Mouse (Mus musculus) lung, embryonic 14.5 days (tissue): ENCODE results near the gene Thap11. TPM values are rescaled to one million over a fixed set of nuclear protein-coding genes. Genes with fewer than 3 reads are reported as not detected.

Source experiments
- ATAC-seq: fragments of 200-750 bp; cut with Nextera tagmentation; 2 replicates; pipeline ENCODE4 v1.8.0; 2017; ENCODE audit warnings: mild to moderate bottlenecking, moderate TSS enrichment, moderate library complexity; ENCODE audit not compliant: insufficient read depth
- DNase-seq: peaks from one replicate; pipeline ENCODE4 v3.0.0-alpha.2; 2015
- H3K27ac ChIP-seq: fragments of 300-500 bp; sonication (generic); 2 replicates; pipeline ENCODE4 v1.5.1; 2014; ENCODE audit warnings: low read depth, mild to moderate bottlenecking, moderate library complexity
- H3K27me3 ChIP-seq: fragments of 300-500 bp; sonication (generic); 2 replicates; pipeline ENCODE4 v1.6.1; 2014; ENCODE audit warnings: low read length, control low read depth; ENCODE audit not compliant: insufficient read depth
- H3K36me3 ChIP-seq: fragments of 300-500 bp; sonication (generic); 2 replicates; pipeline ENCODE4 v1.6.1; 2014; ENCODE audit warnings: control low read depth; ENCODE audit not compliant: insufficient read depth
- H3K4me1 ChIP-seq: fragments of 300-500 bp; sonication (generic); 2 replicates; pipeline ENCODE4 v1.6.1; 2014; ENCODE audit warnings: antibody characterized with exemption, control low read depth; ENCODE audit not compliant: insufficient read depth
- H3K4me2 ChIP-seq: fragments of 300-500 bp; sonication (generic); 2 replicates; pipeline ENCODE4 v1.6.1; 2014; ENCODE audit warnings: mild to moderate bottlenecking
- H3K4me3 ChIP-seq: fragments of 300-500 bp; sonication (generic); 2 replicates; pipeline ENCODE4 v1.5.1; 2014; ENCODE audit warnings: low read depth, low read length
- H3K9ac ChIP-seq: fragments of 300-500 bp; sonication (generic); 2 replicates; pipeline ENCODE4 v1.6.1; 2014
- H3K9me3 ChIP-seq: fragments of 300-500 bp; sonication (generic); 2 replicates; pipeline ENCODE4 v1.6.1; 2016; ENCODE audit warnings: low read depth, low read length, control low read depth
- CTCF ChIP-seq: IDR thresholded peaks from 2 replicates; pipeline ENCODE4 v1.5.1; 2016; ENCODE audit warnings: antibody characterized with exemption, low read depth
- WGBS: fragments of 180-500 bp; shearing (Covaris S2); extraction: QIAGEN DNeasy Blood & Tissue Kit; methylation state at CpG from one replicate; pipeline ENCODE4 v1.1.7; 2014; 5-methylcytosine and 5-hydroxymethylcytosine counted together
- polyA plus RNA-seq: library from polyadenylated mRNA; unstranded; fragments of >200 nt; fragmentation: Nextera tagmentation; extraction: Ambion mirVana; gene quantifications from 2 replicates; pipeline ENCODE4 v1.2.1, GENCODE M21; 2014

Gene Thap11
- polyA plus RNA-seq = 62.7 and 70.7 TPM in 2 replicates

GRCm38 (mm10) chr8:105854715-105855216 lies at the start of gene Thap11:
Thap11 (plus strand) TSS chr8:105855132.
- H3K36me3 ChIP-seq = no peaks in the 10 kb centered on the region
- H3K4me1 ChIP-seq = peaks cover 12% of the 10 kb centered on the region
- WGBS = under 1% methylated on average over 43 of the region's 43 CpGs
- H3K4me2 ChIP-seq = peak within 1 kb of the TSS; percentile 99
- peak within 1 kb of the TSS; percentile 82 for H3K9ac ChIP-seq
- TF ChIP-seq CTCF = peak; percentile 83
- H3K27me3 ChIP-seq = no peaks in the 10 kb centered on the region
- ATAC-seq (peak; percentile 92), DNase-seq (peak; percentile 96)
- H3K27ac ChIP-seq = peak within 1 kb of the TSS; percentile 86
- no peaks in the 10 kb centered on the region for H3K9me3 ChIP-seq
- peak within 1 kb of the TSS; percentile 80 for H3K4me3 ChIP-seq

- H3K4me3 ChIP-seq = no peak overlapping the region
- ATAC-seq = no peak
- no peak for TF ChIP-seq CTCF
- H3K27me3 ChIP-seq = no peaks in the 10 kb centered on the region
- H3K9me3 ChIP-seq = no peaks in the 10 kb centered on the region
- no peak overlapping the region for H3K27ac ChIP-seq
- peaks cover 19% of the 10 kb centered on the region for H3K36me3 ChIP-seq
- 68% methylated on average over 3 of the region's 3 CpGs for WGBS
- H3K4me2 ChIP-seq = no peak overlapping the region
- H3K9ac ChIP-seq = no peak overlapping the region
- no peak for DNase-seq
- H3K4me1 ChIP-seq = no peaks in the 10 kb centered on the region
Measured at GRCm38 (mm10) chr8:105805346-105805745, 49.6 kb upstream of the Thap11 start.

GRCm38 (mm10) chr8:105805964-105806363 lies 49.0 kb upstream of the Thap11 start:
- Histone ChIP-seq H3K27ac (no peak overlapping the region), H3K9me3 (no peaks in the 10 kb centered on the region), H3K4me3 (no peak overlapping the region), H3K36me3 (peaks cover 19% of the 10 kb centered on the region), H3K4me1 (no peaks in the 10 kb centered on the region), H3K9ac (no peak overlapping the region), H3K27me3 (no peaks in the 10 kb centered on the region), H3K4me2 (no peak overlapping the region)
- no peak for ATAC-seq
- no peak for TF ChIP-seq CTCF
- no peak for DNase-seq
- WGBS = 65% methylated on average over 1 of the region's 1 CpGs

- Histone ChIP-seq H3K4me1 (no peaks in the 10 kb centered on the region), H3K36me3 (peaks cover 25% of the 10 kb centered on the region), H3K27ac (no peak overlapping the region), H3K4me2 (no peak overlapping the region), H3K27me3 (no peaks in the 10 kb centered on the region), H3K9me3 (no peaks in the 10 kb centered on the region), H3K4me3 (no peak overlapping the region), H3K9ac (no peak overlapping the region)
- peak; percentile 24 for DNase-seq
- TF ChIP-seq CTCF = no peak
- ATAC-seq = no peak
- 71% methylated on average over 5 of the region's 5 CpGs for WGBS
Measured at GRCm38 (mm10) chr8:105807766-105808165, 47.2 kb upstream of the Thap11 start.

- Histone ChIP-seq H3K9me3 (no peaks in the 10 kb centered on the region), H3K4me1 (no peaks in the 10 kb centered on the region), H3K27me3 (no peaks in the 10 kb centered on the region), H3K4me2 (no peak overlapping the region), H3K4me3 (no peak overlapping the region), H3K27ac (no peak overlapping the region), H3K9ac (no peak overlapping the region), H3K36me3 (peaks cover 23% of the 10 kb centered on the region)
- TF ChIP-seq CTCF = no peak
- DNase-seq (no peak), ATAC-seq (no peak)
- WGBS = 96% methylated on average over 2 of the region's 2 CpGs
Measured at GRCm38 (mm10) chr8:105808480-105808879, 46.5 kb upstream of the Thap11 start.

GRCm38 (mm10) chr8:105810245-105810786 lies 44.6 kb upstream of the Thap11 start:
- H3K36me3 ChIP-seq = peaks cover 14% of the 10 kb centered on the region
- 84% methylated on average over 6 of the region's 6 CpGs for WGBS
- H3K27ac ChIP-seq = no peak overlapping the region
- no peaks in the 10 kb centered on the region for H3K27me3 ChIP-seq
- no peak overlapping the region for H3K4me3 ChIP-seq
- no peak for ATAC-seq
- H3K4me1 ChIP-seq = no peaks in the 10 kb centered on the region
- no peak for DNase-seq
- H3K4me2 ChIP-seq = no peak overlapping the region
- H3K9ac ChIP-seq = no peak overlapping the region
- TF ChIP-seq CTCF = no peak
- no peaks in the 10 kb centered on the region for H3K9me3 ChIP-seq

- Histone ChIP-seq H3K27me3 (no peaks in the 10 kb centered on the region), H3K36me3 (peaks cover 12% of the 10 kb centered on the region; the same call in 1 of the 2 replicates), H3K4me1 (no peaks in the 10 kb centered on the region), H3K9ac (no peak overlapping the region), H3K4me3 (no peak overlapping the region), H3K4me2 (no peak overlapping the region), H3K27ac (no peak overlapping the region), H3K9me3 (no peaks in the 10 kb centered on the region)
- no peak for ATAC-seq
- no peak for TF ChIP-seq CTCF
- WGBS = 90% methylated on average over 10 of the region's 10 CpGs
- no peak for DNase-seq
Measured at GRCm38 (mm10) chr8:105811061-105811460, 43.9 kb upstream of the Thap11 start.
